Mouse (Mus musculus): ENCODE measurements around the gene Clmn. TPM values are rescaled to one million over a fixed set of nuclear protein-coding genes. Genes with fewer than 3 reads are reported as not detected.

Gene Clmn
- total and polyA plus RNA-seq, 3 experiments = not detected

DNA sequence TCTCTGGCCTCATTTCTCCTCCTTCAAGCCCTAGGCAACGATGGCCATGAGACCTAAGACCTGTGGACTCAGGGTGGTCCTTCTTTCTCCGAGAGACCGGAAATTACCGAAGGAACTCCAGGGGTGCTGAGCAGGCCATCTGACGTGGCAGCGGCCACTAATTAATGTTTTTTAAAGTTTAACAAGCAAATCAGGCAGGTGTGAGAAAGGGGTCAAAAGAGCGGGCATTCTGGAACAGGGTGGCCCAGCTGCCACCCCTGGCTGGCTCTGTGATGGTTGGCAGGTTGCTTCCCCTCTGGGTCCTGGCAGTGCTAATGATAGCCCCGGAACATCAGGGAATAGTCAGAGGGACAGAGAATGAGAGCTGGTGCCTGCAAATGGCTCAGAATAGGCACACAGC is 42.7 kb downstream of the Clmn start:
- Histone ChIP-seq H3K4me3 (ENCODE audit: control insufficient read depth in 1 of 2, insufficient read depth in 1 of 2, low read depth in 2 of 2, low read length in 2 of 2) (no peak overlapping the region), H3K27ac (ENCODE audit: control insufficient read depth, low read depth, low read length) (no peak overlapping the region), H3K79me2 (ENCODE audit: control insufficient read depth, insufficient read depth, low read length, poor library complexity) (no peaks in the 10 kb centered on the region), H3K4me1 (ENCODE audit: control insufficient read depth in 1 of 2, insufficient read depth in 2 of 2, low read length in 2 of 2) (peaks cover 1 to 22% of the 10 kb centered on the region in 2 experiments; a peak in 3 of 4 replicates), H3K9ac (ENCODE audit: control insufficient read depth, low read depth, low read length, poor library complexity, severe bottlenecking) (no peak overlapping the region), H3K36me3 (ENCODE audit: control insufficient read depth in 1 of 2, insufficient read depth in 2 of 2, low read length in 2 of 2) (peaks cover 0 to 12% of the 10 kb centered on the region in 2 experiments; a peak in 2 of 4 replicates), H3K9me3 (replicated peaks; ENCODE audit: insufficient read depth, low read length) (no peaks in the 10 kb centered on the region), H3K27me3 (ENCODE audit: control insufficient read depth in 1 of 2, insufficient read depth in 2 of 2, low read length in 2 of 2) (no peaks in the 10 kb centered on the region)
- TF ChIP-seq HCFC1 (IDR thresholded peaks at IDR 0.05; ENCODE audit: low read depth, low read length) (no peak), USF1 (IDR thresholded peaks at IDR 0.05; ENCODE audit: low read depth, low read length) (no peak), ZKSCAN1 (IDR thresholded peaks at IDR 0.05; ENCODE audit: low read depth, low read length) (no peak), MYC (IDR thresholded peaks at IDR 0.05; ENCODE audit: low read depth, low read length) (no peak)
- no peak for DNase-seq (ENCODE audit: low read depth, low spot score)

- Histone ChIP-seq H3K36me3 (ENCODE audit: control insufficient read depth in 1 of 2, insufficient read depth in 2 of 2, low read length in 2 of 2) (peaks cover 0 to 6% of the 10 kb centered on the region in 2 experiments; a peak in 2 of 4 replicates), H3K4me1 (ENCODE audit: control insufficient read depth in 1 of 2, insufficient read depth in 2 of 2, low read length in 2 of 2) (peaks cover 1 to 14% of the 10 kb centered on the region in 2 experiments; a peak in 3 of 4 replicates), H3K27ac (ENCODE audit: control insufficient read depth, low read depth, low read length) (no peak overlapping the region), H3K79me2 (ENCODE audit: control insufficient read depth, insufficient read depth, low read length, poor library complexity) (no peaks in the 10 kb centered on the region), H3K4me3 (ENCODE audit: control insufficient read depth in 1 of 2, insufficient read depth in 1 of 2, low read depth in 2 of 2, low read length in 2 of 2) (no peak overlapping the region), H3K9me3 (replicated peaks; ENCODE audit: insufficient read depth, low read length) (no peaks in the 10 kb centered on the region), H3K27me3 (ENCODE audit: control insufficient read depth in 1 of 2, insufficient read depth in 2 of 2, low read length in 2 of 2) (no peaks in the 10 kb centered on the region), H3K9ac (ENCODE audit: control insufficient read depth, low read depth, low read length, poor library complexity, severe bottlenecking) (no peak overlapping the region)
- no peak for TF ChIP-seq SMC3 (IDR thresholded peaks at IDR 0.05; ENCODE audit: low read depth, low read length)
- TF ChIP-seq HCFC1 (IDR thresholded peaks at IDR 0.05; ENCODE audit: low read depth, low read length) = no peak
- no peak for TF ChIP-seq USF2 (IDR thresholded peaks at IDR 0.05; ENCODE audit: borderline replicate concordance in 1 of 2, insufficient read depth in 1 of 2, low read depth in 1 of 2, low read length in 2 of 2)
- no peak for TF ChIP-seq GABPA (IDR thresholded peaks at IDR 0.05; ENCODE audit: low read depth, low read length)
- TF ChIP-seq UBTF (IDR thresholded peaks at IDR 0.05; ENCODE audit: borderline replicate concordance, insufficient read depth, low read depth, low read length) = no peak
- no peak for TF ChIP-seq E2F4 (IDR thresholded peaks at IDR 0.05; ENCODE audit: borderline replicate concordance, low read depth, low read length)
- TF ChIP-seq ETS1 (IDR thresholded peaks at IDR 0.05; ENCODE audit: low read depth, low read length) = no peak
- no peak for TF ChIP-seq MEF2A (IDR thresholded peaks at IDR 0.05; ENCODE audit: extremely low read depth, insufficient replicate concordance, low read depth, low read length, poor library complexity, severe bottlenecking)
- no peak for TF ChIP-seq ZNF384 (IDR thresholded peaks at IDR 0.05; ENCODE audit: low read depth, low read length)
- TF ChIP-seq MAFK (IDR thresholded peaks at IDR 0.05; ENCODE audit: borderline replicate concordance, low read depth, low read length) = no peak
- no peak for TF ChIP-seq CHD2 (IDR thresholded peaks at IDR 0.05; ENCODE audit: low read length)
- no peak for TF ChIP-seq GATA1 (IDR thresholded peaks at IDR 0.05; ENCODE audit: low read depth, low read length)
- TF ChIP-seq NELFE (IDR thresholded peaks at IDR 0.05; ENCODE audit: low read depth, low read length) = no peak
- TF ChIP-seq JUND (IDR thresholded peaks at IDR 0.05; ENCODE audit: low read depth, low read length) = no peak
- TF ChIP-seq POLR2AphosphoS2 (IDR thresholded peaks at IDR 0.05; ENCODE audit: low read length) = no peak
- no peak for TF ChIP-seq BHLHE40 (IDR thresholded peaks at IDR 0.05; ENCODE audit: borderline replicate concordance, low read depth, low read length)
- TF ChIP-seq POLR2A (IDR thresholded peaks at IDR 0.05; ENCODE audit: control insufficient read depth in 1 of 2, insufficient read depth in 1 of 2, low read depth in 1 of 2, low read length in 2 of 2, poor library complexity in 1 of 2) = no peak
- no peak for TF ChIP-seq SIN3A (IDR thresholded peaks at IDR 0.05; ENCODE audit: low read length)
- no peak for DNase-seq (ENCODE audit: low read depth, low spot score)
Observed at GRCm38 (mm10) chr12:104820061-104820460, 44.8 kb downstream of the Clmn start.
